Mouse (Mus musculus): ENCODE results near the gene Tmem127. TPM values are rescaled to one million over a fixed set of nuclear protein-coding genes. Genes with fewer than 3 reads are reported as not detected.

The Tmem127 gene
- total and polyA plus RNA-seq, 3 experiments = 11.5 to 15.8 (median 11.9) TPM

DNA sequence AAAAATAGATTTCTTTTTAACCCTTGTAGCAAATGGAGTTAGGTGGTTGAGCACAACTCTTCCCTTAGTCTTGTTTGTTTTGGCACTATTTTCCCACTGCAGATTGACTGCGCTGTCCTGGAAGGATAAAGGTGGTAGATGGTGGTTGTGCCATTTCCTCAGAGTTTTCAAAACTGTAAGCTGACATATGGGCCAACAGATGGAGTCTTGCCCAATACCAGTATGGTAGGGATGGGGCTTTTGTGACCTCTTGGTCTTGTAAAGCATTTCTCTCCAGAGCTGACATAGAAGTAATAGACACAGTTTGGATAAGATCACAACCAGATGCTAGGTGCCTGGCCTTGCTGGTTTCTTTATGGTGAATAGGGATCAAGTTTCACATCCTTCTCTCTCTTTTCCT is 50.3 kb downstream of the Tmem127 start:
- Histone ChIP-seq H3K4me3 (replicated peaks in 1 of 3; ENCODE audit: low read depth in 2 of 3, low read length in 2 of 3, poor library complexity in 1 of 3) (no peak overlapping the region), H3K9me3 (replicated peaks; ENCODE audit: low read length) (no peaks in the 10 kb centered on the region), H3K79me2 (replicated peaks; ENCODE audit: control insufficient read depth, extremely low read depth, insufficient read depth, poor library complexity, severe bottlenecking) (no peaks in the 10 kb centered on the region), H3K4me1 (ENCODE audit: control insufficient read depth in 1 of 2, insufficient read depth in 2 of 2) (peaks cover 4 to 21% of the 10 kb centered on the region in 2 experiments), H3K4me2 (ENCODE audit: insufficient read depth, low read depth, poor library complexity, severe bottlenecking) (no peak overlapping the region), H3K9ac (ENCODE audit: insufficient read depth, low read depth) (no peak overlapping the region), H3K36me3 (replicated peaks in 1 of 2; ENCODE audit: control insufficient read depth in 1 of 2, insufficient read depth in 1 of 2, low read length in 1 of 2) (peaks cover 40 to 77% of the 10 kb centered on the region in 2 experiments), H3K27me3 (replicated peaks) (no peaks in the 10 kb centered on the region), H3K27ac (ENCODE audit: insufficient read depth, low read depth) (no peak overlapping the region)
- dilution Hi-C loops (cut with MboI; ENCODE audit: extremely low pct_ligation_motif_present, extremely low pct_unique_long_range_greater_than_20kb, low sequenced_read_pairs) = no loop called here
- TF ChIP-seq TCF12 (IDR thresholded peaks at IDR 0.05; ENCODE audit: low read depth, low read length) (no peak), BHLHE40 (IDR thresholded peaks at IDR 0.05; ENCODE audit: low read depth, low read length) (no peak), RCOR1 (conservative IDR thresholded peaks at IDR 0.05; ENCODE audit: low read depth, low read length) (no peak), ETS1 (conservative IDR thresholded peaks at IDR 0.05; ENCODE audit: low read depth, low read length) (no peak), MAZ (IDR thresholded peaks at IDR 0.05; ENCODE audit: low read depth, low read length) (no peak), RAD21 (IDR thresholded peaks at IDR 0.05; ENCODE audit: low read depth, low read length) (no peak), IRF4 (IDR thresholded peaks at IDR 0.05; ENCODE audit: low read depth, low read length) (no peak), ZNF384 (IDR thresholded peaks at IDR 0.05; ENCODE audit: low read depth, low read length) (no peak), MYC (IDR thresholded peaks at IDR 0.05; ENCODE audit: low read depth, low read length) (no peak), E2F4 (IDR thresholded peaks at IDR 0.05; ENCODE audit: insufficient replicate concordance, low read depth, low read length) (no peak), ZC3H11A (IDR thresholded peaks at IDR 0.05; ENCODE audit: low read depth, low read length) (no peak), POLR2AphosphoS2 (IDR thresholded peaks at IDR 0.05; ENCODE audit: low read depth, low read length) (no peak), JUND (conservative IDR thresholded peaks at IDR 0.05; ENCODE audit: low read depth, low read length) (no peak), ZMIZ1 (IDR thresholded peaks at IDR 0.05; ENCODE audit: low read depth, low read length) (no peak), CHD1 (IDR thresholded peaks at IDR 0.05; ENCODE audit: low read depth, low read length) (no peak), SIN3A (IDR thresholded peaks at IDR 0.05; ENCODE audit: low read length) (no peak), MAFK (IDR thresholded peaks at IDR 0.05; ENCODE audit: insufficient replicate concordance, low read length) (no peak)
- no peak for DNase-seq (ENCODE audit: extremely low read depth)
- in situ Hi-C loops (cut with MboI; ENCODE audit: low pct_ligation_motif_present, low pct_unique_long_range_greater_than_20kb, low sequenced_read_pairs) = no loop called here

DNA sequence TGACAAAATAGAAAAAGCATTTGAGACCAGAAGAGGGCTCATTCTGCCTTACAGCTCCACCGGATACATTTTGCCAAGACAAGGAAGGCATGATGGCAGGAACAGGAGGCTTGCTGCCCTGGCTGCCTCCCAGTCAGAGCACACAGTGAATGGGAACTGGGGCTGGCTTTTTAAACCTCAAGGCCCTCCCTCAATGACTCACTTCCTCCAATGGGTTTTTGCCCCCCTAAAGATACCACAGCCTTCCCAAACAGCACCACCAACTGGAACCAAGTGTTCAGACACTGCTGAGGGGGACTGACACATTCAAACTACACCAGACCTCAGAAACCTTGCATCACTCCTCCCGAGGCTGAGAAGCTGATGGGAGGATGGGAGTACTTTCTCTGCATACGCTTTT is 53.0 kb downstream of the Tmem127 start:
- in situ Hi-C loops (cut with MboI; ENCODE audit: low pct_ligation_motif_present, low pct_unique_long_range_greater_than_20kb, low sequenced_read_pairs) = no loop called here
- Histone ChIP-seq H3K36me3 (replicated peaks in 1 of 2; ENCODE audit: control insufficient read depth in 1 of 2, insufficient read depth in 1 of 2, low read length in 1 of 2) (peaks cover 29 to 53% of the 10 kb centered on the region in 2 experiments), H3K79me2 (replicated peaks; ENCODE audit: control insufficient read depth, extremely low read depth, insufficient read depth, poor library complexity, severe bottlenecking) (no peaks in the 10 kb centered on the region), H3K4me2 (ENCODE audit: insufficient read depth, low read depth, poor library complexity, severe bottlenecking) (no peak overlapping the region), H3K4me1 (ENCODE audit: control insufficient read depth in 1 of 2, insufficient read depth in 2 of 2) (peaks cover 4 to 21% of the 10 kb centered on the region in 2 experiments), H3K27me3 (replicated peaks) (no peaks in the 10 kb centered on the region), H3K9ac (ENCODE audit: insufficient read depth, low read depth) (no peak overlapping the region), H3K4me3 (replicated peaks in 1 of 3; ENCODE audit: low read depth in 2 of 3, low read length in 2 of 3, poor library complexity in 1 of 3) (no peak overlapping the region), H3K27ac (ENCODE audit: insufficient read depth, low read depth) (no peak overlapping the region), H3K9me3 (replicated peaks; ENCODE audit: low read length) (no peaks in the 10 kb centered on the region)
- no peak for TF ChIP-seq JUN (IDR thresholded peaks at IDR 0.05; ENCODE audit: insufficient read depth, low read depth, low read length)
- TF ChIP-seq CTCF (conservative IDR thresholded peaks at IDR 0.05 in 1 of 2, IDR thresholded peaks at IDR 0.05 in 1 of 2; ENCODE audit: low read depth in 2 of 2, low read length in 2 of 2) = peak in 1 of 2 experiments; percentile 18; a peak in 1 of 4 replicates
- peak; percentile 40; the same call in 1 of the 2 replicates for TF ChIP-seq JUND (conservative IDR thresholded peaks at IDR 0.05; ENCODE audit: low read depth, low read length)
- peak; percentile 2; the same call in 1 of the 2 replicates for TF ChIP-seq RAD21 (IDR thresholded peaks at IDR 0.05; ENCODE audit: low read depth, low read length)
- no peak; the same call in 1 of the 2 replicates for TF ChIP-seq SMC3 (IDR thresholded peaks at IDR 0.05; ENCODE audit: low read depth, low read length)
- no peak for TF ChIP-seq POLR2A (IDR thresholded peaks at IDR 0.05; ENCODE audit: low read depth, low read length)
- peak; percentile 62 for DNase-seq (ENCODE audit: extremely low read depth)
- dilution Hi-C loops (cut with MboI; ENCODE audit: extremely low pct_ligation_motif_present, extremely low pct_unique_long_range_greater_than_20kb, low sequenced_read_pairs) = no loop called here
